Mouse (Mus musculus): ENCODE results near the gene Reep3. TPM values are rescaled to one million over a fixed set of nuclear protein-coding genes. Genes with fewer than 3 reads are reported as not detected.
A peak's percentile ranks its signal among the peaks of the same experiment; 100 is the strongest.

Gene Reep3
- polyA plus RNA-seq, 1 experiment from 2014 or later, result 77.4 TPM

- H3K4me2 ChIP-seq (replicated peaks; ENCODE audit: low read depth), result no peak overlapping the region; the same call in 1 of the 2 replicates
- no peak overlapping the region for H3K4me3 ChIP-seq (ENCODE audit: low read depth, low read length)
- TF ChIP-seq CTCF (IDR thresholded peaks at IDR 0.05; ENCODE audit: low read depth), result no peak
- H3K27ac ChIP-seq (ENCODE audit: low read depth, low read length), result no peak overlapping the region
- 0 out of 2 replicates have a peak, but pooled peaks cover 3% of the 10 kb centered on the region for H3K36me3 ChIP-seq (ENCODE audit: control insufficient read depth, insufficient read depth)
- no peaks in the 10 kb centered on the region for H3K27me3 ChIP-seq (replicated peaks; ENCODE audit: control insufficient read depth, insufficient read depth, low read length)
- H3K9me3 ChIP-seq (ENCODE audit: control insufficient read depth), result no peaks in the 10 kb centered on the region
- 52% methylated on average over 19 of the region's 19 CpGs for WGBS
- no peak for ATAC-seq
- peaks cover 8% of the 10 kb centered on the region for H3K4me1 ChIP-seq (replicated peaks; ENCODE audit: control insufficient read depth, insufficient read depth, low read length)
- H3K9ac ChIP-seq (ENCODE audit: low read depth, low read length), result no peak overlapping the region
Observed at GRCm38 (mm10) chr10:67105331-67106217, 8.8 kb upstream of the Reep3 start.

GRCm38 (mm10) chr10:67104543-67104942 lies 7.8 kb upstream of the Reep3 start:
- no peak for TF ChIP-seq CTCF (IDR thresholded peaks at IDR 0.05; ENCODE audit: low read depth)
- ATAC-seq, result no peak
- no peaks in the 10 kb centered on the region for H3K9me3 ChIP-seq (ENCODE audit: control insufficient read depth)
- no peak overlapping the region for H3K4me3 ChIP-seq (ENCODE audit: low read depth, low read length)
- no peaks in the 10 kb centered on the region for H3K27me3 ChIP-seq (replicated peaks; ENCODE audit: control insufficient read depth, insufficient read depth, low read length)
- no peak overlapping the region for H3K27ac ChIP-seq (ENCODE audit: low read depth, low read length)
- 54% methylated on average over 9 of the region's 9 CpGs for WGBS
- peaks cover 12% of the 10 kb centered on the region for H3K4me1 ChIP-seq (replicated peaks; ENCODE audit: control insufficient read depth, insufficient read depth, low read length)
- H3K4me2 ChIP-seq (replicated peaks; ENCODE audit: low read depth), result no peak overlapping the region
- H3K9ac ChIP-seq (ENCODE audit: low read depth, low read length), result no peak overlapping the region
- H3K36me3 ChIP-seq (ENCODE audit: control insufficient read depth, insufficient read depth), result 0 out of 2 replicates have a peak, but pooled peaks cover 3% of the 10 kb centered on the region

- Histone ChIP-seq H3K4me1 (replicated peaks; ENCODE audit: control insufficient read depth, insufficient read depth, low read length) (peaks cover 17% of the 10 kb centered on the region), H3K36me3 (ENCODE audit: control insufficient read depth, insufficient read depth) (no peaks in the 10 kb centered on the region), H3K4me2 (replicated peaks; ENCODE audit: low read depth) (peak overlapping the region; percentile 35), H3K4me3 (ENCODE audit: low read depth, low read length) (no peak overlapping the region), H3K27ac (ENCODE audit: low read depth, low read length) (no peak overlapping the region), H3K9me3 (ENCODE audit: control insufficient read depth) (no peaks in the 10 kb centered on the region), H3K9ac (ENCODE audit: low read depth, low read length) (no peak overlapping the region; the same call in 1 of the 2 replicates), H3K27me3 (replicated peaks; ENCODE audit: control insufficient read depth, insufficient read depth, low read length) (no peaks in the 10 kb centered on the region)
- TF ChIP-seq CTCF (IDR thresholded peaks at IDR 0.05; ENCODE audit: low read depth), result no peak
- ATAC-seq, result no peak
- WGBS, result 70% methylated on average over 9 of the region's 9 CpGs
Observed at GRCm38 (mm10) chr10:67100831-67101251, 4.1 kb upstream of the Reep3 start.

- peak overlapping the region; percentile 57; the same call in 1 of the 2 replicates for H3K27ac ChIP-seq (ENCODE audit: low read depth, low read length)
Observed at GRCm38 (mm10) chr10:67100011-67100661, 3.4 kb upstream of the Reep3 start.

GRCm38 (mm10) chr10:67099183-67099929 lies 2.6 kb upstream of the Reep3 start:
- ATAC-seq, result no peak
- Histone ChIP-seq H3K9ac (ENCODE audit: low read depth, low read length) (no peak overlapping the region), H3K4me3 (ENCODE audit: low read depth, low read length) (no peak overlapping the region), H3K9me3 (ENCODE audit: control insufficient read depth) (no peaks in the 10 kb centered on the region), H3K27ac (ENCODE audit: low read depth, low read length) (peak overlapping the region; percentile 57; the same call in 1 of the 2 replicates), H3K4me1 (replicated peaks; ENCODE audit: control insufficient read depth, insufficient read depth, low read length) (peaks cover 15% of the 10 kb centered on the region), H3K36me3 (ENCODE audit: control insufficient read depth, insufficient read depth) (no peaks in the 10 kb centered on the region), H3K27me3 (replicated peaks; ENCODE audit: control insufficient read depth, insufficient read depth, low read length) (no peaks in the 10 kb centered on the region), H3K4me2 (replicated peaks; ENCODE audit: low read depth) (peak overlapping the region; percentile 72)
- TF ChIP-seq CTCF (IDR thresholded peaks at IDR 0.05; ENCODE audit: low read depth), result no peak
- WGBS, result 59% methylated on average over 13 of the region's 13 CpGs

More at GRCm38 (mm10) chr10:67100011-67100661, 3.4 kb upstream of the Reep3 start:
- H3K4me2 ChIP-seq (replicated peaks; ENCODE audit: low read depth), result peak overlapping the region; percentile 72
- no peak overlapping the region for H3K9ac ChIP-seq (ENCODE audit: low read depth, low read length)
- H3K9me3 ChIP-seq (ENCODE audit: control insufficient read depth), result no peaks in the 10 kb centered on the region
- 25% methylated on average over 7 of the region's 7 CpGs for WGBS
- no peaks in the 10 kb centered on the region for H3K27me3 ChIP-seq (replicated peaks; ENCODE audit: control insufficient read depth, insufficient read depth, low read length)
- H3K36me3 ChIP-seq (ENCODE audit: control insufficient read depth, insufficient read depth), result no peaks in the 10 kb centered on the region
- no peak overlapping the region for H3K4me3 ChIP-seq (ENCODE audit: low read depth, low read length)
- no peak for ATAC-seq
- peaks cover 14% of the 10 kb centered on the region for H3K4me1 ChIP-seq (replicated peaks; ENCODE audit: control insufficient read depth, insufficient read depth, low read length)
- TF ChIP-seq CTCF (IDR thresholded peaks at IDR 0.05; ENCODE audit: low read depth), result peak; percentile 47

All from intestine, postnatal 0 days (tissue).